Mouse (Mus musculus): Measurements from ENCODE around the gene Sec16a. TPM values are rescaled to one million over a fixed set of nuclear protein-coding genes. Genes with fewer than 3 reads are reported as not detected.

Gene Sec16a
- polyA plus RNA-seq (2017; shearing (Covaris generic)), result 39.8 TPM

GRCm38 (mm10) chr2:26444946-26445665 is at the start of gene Sec16a:
Gene Sec16a (minus strand): TSS chr2:26445216.

GRCm38 (mm10) chr2:26408515-26409356 is 36.3 kb downstream of the Sec16a start, which contains the start of gene Inpp5e:
Gene Inpp5e (minus strand): TSS chr2:26409203.

DNA sequence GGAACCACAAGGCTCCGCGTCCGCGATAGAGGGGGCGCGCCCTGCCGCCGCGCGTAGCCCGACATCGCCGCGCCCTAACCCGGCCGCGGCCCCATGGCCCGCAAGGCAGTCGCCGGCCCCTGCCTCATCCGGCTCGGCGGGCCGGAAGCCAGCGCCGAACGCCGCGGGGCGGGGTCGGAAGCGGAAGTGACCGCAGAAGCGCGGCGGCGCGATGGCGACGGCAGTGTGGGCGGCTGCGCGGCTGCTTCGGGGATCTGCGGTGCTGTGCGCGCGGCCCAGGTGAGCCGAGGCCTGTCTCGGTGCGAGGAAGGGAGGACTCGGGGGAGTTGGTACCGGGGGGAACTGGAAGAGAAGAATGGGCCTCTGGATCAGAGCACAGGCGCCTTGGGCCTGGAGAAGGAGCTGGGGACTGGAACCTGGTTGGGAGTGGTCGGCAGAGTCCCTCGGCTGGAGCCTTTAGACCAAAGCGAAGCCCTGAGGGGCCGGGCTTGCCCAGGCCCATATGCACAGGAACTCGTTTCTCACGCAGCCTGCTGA is 55.8 kb downstream of the Sec16a start, which contains the start of the genes Entr1 and Pmpca:
TSS of gene Entr1 (minus strand) at position 163 of the 537 bp plus-strand sequence.
TSS of gene Pmpca (plus strand) at position 186 of the 537 bp plus-strand sequence.

DNA sequence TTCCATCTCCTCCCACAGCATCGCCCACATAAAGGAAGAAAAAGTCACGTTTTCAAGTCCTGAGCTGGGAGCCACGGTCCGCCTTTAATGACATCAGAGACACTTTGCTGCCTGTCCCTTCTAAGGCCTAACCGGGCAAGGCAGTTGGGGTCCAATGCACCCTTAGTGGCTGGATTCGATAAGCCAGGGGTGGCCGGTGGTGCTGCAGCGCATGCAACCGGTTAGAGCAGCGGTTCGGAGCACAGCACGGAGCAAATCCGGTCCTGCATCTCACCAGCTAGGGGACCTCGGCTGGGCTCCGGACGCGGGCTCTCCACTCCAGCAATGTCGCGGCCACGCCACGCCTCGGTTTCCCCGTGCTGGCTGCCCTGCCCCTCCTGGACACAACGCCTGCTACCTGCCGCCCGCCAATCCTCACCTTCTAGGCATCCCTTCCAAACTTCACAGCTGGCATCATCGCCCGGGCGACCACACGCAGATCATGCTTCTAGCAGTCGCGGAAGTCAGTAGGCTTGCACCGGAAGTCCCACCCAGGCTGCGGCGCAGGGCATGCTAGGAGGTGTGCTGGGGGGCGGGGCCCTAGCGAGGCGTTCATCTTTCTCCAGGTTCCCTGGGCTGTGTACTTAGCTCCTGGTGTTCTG is 64.8 kb downstream of the Sec16a start, which contains the start of gene Snapc4:
TSS of gene Snapc4 (minus strand) at position 523 of the 641 bp plus-strand sequence.

DNA sequence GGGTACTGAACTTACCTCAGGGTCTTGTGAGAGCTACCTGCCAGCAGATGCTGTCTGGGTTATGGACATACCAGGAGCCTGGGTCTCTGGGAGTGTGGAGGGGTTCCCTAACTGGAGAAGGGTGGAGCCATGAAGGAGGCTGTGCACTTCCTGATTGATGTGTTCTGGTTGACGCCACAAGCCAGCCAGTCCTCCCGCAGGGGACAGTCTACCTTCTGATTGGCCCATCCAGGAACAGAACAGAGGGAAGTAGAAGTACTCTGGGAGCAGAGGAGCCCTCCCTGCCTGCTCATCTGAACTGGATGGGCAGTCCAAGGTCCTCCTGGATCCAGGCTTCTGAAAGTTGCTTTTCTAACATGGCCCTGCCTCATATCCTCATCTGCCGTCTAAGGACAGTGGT is 84.2 kb downstream of the Sec16a start, which contains the start of gene Card9:
TSS of gene Card9 (minus strand) at position 147 of the 400 bp plus-strand sequence.

Other genes starting within 250 kb of the Sec16a start
- gene Lhx3, start 236.9 kb downstream of the Sec16a start, polyA plus RNA-seq (2017; shearing (Covaris generic)), result not detected
- 6.6 TPM for gene Qsox2, start 207.7 kb downstream of the Sec16a start, polyA plus RNA-seq (2017; shearing (Covaris generic))
- gene Ccdc187, start 150.7 kb downstream of the Sec16a start, polyA plus RNA-seq (2017; shearing (Covaris generic)), result 0.13 TPM
- 20.0 TPM for gene Gpsm1, start 129.7 kb downstream of the Sec16a start, polyA plus RNA-seq (2017; shearing (Covaris generic))
- gene Dnlz, start 93.1 kb downstream of the Sec16a start, polyA plus RNA-seq (2017; shearing (Covaris generic)), result 11.0 TPM
- gene Card9, start 84.3 kb downstream of the Sec16a start, polyA plus RNA-seq (2017; shearing (Covaris generic)), result not detected
- 44.1 TPM for gene Snapc4, start 64.6 kb downstream of the Sec16a start, polyA plus RNA-seq (2017; shearing (Covaris generic))
- gene Entr1, start 55.9 kb downstream of the Sec16a start, polyA plus RNA-seq (2017; shearing (Covaris generic)), result 145 TPM
- 70.4 TPM for gene Pmpca, start 55.9 kb downstream of the Sec16a start, polyA plus RNA-seq (2017; shearing (Covaris generic))
- gene Inpp5e, start 36.0 kb downstream of the Sec16a start, polyA plus RNA-seq (2017; shearing (Covaris generic)), result 28.9 TPM
- 33.7 TPM for gene Notch1, start 71.4 kb upstream of the Sec16a start, polyA plus RNA-seq (2017; shearing (Covaris generic))
- gene Egfl7, start 134.8 kb upstream of the Sec16a start, polyA plus RNA-seq (2017; shearing (Covaris generic)), result 2.2 TPM
- gene Gm20532, start 141.4 kb upstream of the Sec16a start, polyA plus RNA-seq (2017; shearing (Covaris generic)), result not detected
- 19.8 TPM for gene Agpat2, start 159.2 kb upstream of the Sec16a start, polyA plus RNA-seq (2017; shearing (Covaris generic))
- 8.5 TPM for gene Fam69b, start 183.2 kb upstream of the Sec16a start, polyA plus RNA-seq (2017; shearing (Covaris generic))
- 15.7 TPM for gene Lcn4, start 226.1 kb upstream of the Sec16a start, polyA plus RNA-seq (2017; shearing (Covaris generic))

Measured in effector memory CD4-positive, alpha-beta T cell, adult 7 months (primary cell).